Mouse (Mus musculus) C2C12 (cell line): ENCODE data around the gene Rfxank. TPM values are rescaled to one million over a fixed set of nuclear protein-coding genes. Genes with fewer than 3 reads are reported as not detected.

Experiments
- H3K27me3 ChIP-seq: one replicate; pipeline ENCODE4 v1.6.1; 2011; ENCODE audit not compliant: control insufficient read depth, insufficient read depth, insufficient read length
- H3K36me3 ChIP-seq: one replicate; pipeline ENCODE4 v1.6.1; 2011; ENCODE audit not compliant: control insufficient read depth, insufficient read depth
- H3K4me3 ChIP-seq: one replicate; pipeline ENCODE4 v1.5.1; 2011; ENCODE audit warnings: mild to moderate bottlenecking, control low read depth; ENCODE audit not compliant: poor library complexity, insufficient read depth, severe bottlenecking
- H3K79me2 ChIP-seq: one replicate; pipeline ENCODE4 v1.6.1; 2011; ENCODE audit not compliant: control insufficient read depth, insufficient read depth
- H3K79me3 ChIP-seq: one replicate; pipeline ENCODE4 v1.6.1; 2011; ENCODE audit warnings: low read depth, control low read depth
- H3ac ChIP-seq: one replicate; pipeline ENCODE3; 2011; ENCODE audit warnings: low read depth; ENCODE audit not compliant: control insufficient read depth, insufficient read length
- CEBPB ChIP-seq: IDR thresholded peaks from one replicate; pipeline ENCODE4 v1.6.1; 2011; ENCODE audit warnings: low read depth, mild to moderate bottlenecking, control low read depth, moderate library complexity
- CTCF ChIP-seq: IDR thresholded peaks from one replicate; pipeline ENCODE4 v1.5.1; 2011; ENCODE audit not compliant: control insufficient read depth, insufficient read depth, insufficient read length
- FOSL1 ChIP-seq: IDR thresholded peaks from one replicate; pipeline ENCODE4 v1.8.0; 2011; ENCODE audit warnings: mild to moderate bottlenecking, low read length; ENCODE audit not compliant: poor library complexity, insufficient read depth, severe bottlenecking
- MAX ChIP-seq: IDR thresholded peaks from one replicate; pipeline ENCODE4 v1.6.1; 2011; ENCODE audit warnings: mild to moderate bottlenecking, control low read depth
- MYOD1 ChIP-seq: IDR thresholded peaks from one replicate; pipeline ENCODE4 v1.6.1; 2011; ENCODE audit warnings: low read depth; ENCODE audit not compliant: control insufficient read depth, insufficient read length
- MYOG ChIP-seq: IDR thresholded peaks from one replicate; pipeline ENCODE4 v1.6.1; 2011; ENCODE audit not compliant: control insufficient read depth, insufficient read length; ENCODE audit errors: extremely low read depth
- USF1 ChIP-seq: IDR thresholded peaks from one replicate; pipeline ENCODE4 v1.6.1; 2011; ENCODE audit warnings: low read depth, mild to moderate bottlenecking, control low read depth, moderate library complexity
- polyA plus RNA-seq: library from polyadenylated mRNA; unstranded; fragments of >200 nt; fragmentation: generic; extraction: Trizol; gene quantifications from one replicate; pipeline ENCODE4 v1.2.1, GENCODE M21; 2012; ENCODE audit warnings: missing spikeins

The Rfxank gene
- polyA plus RNA-seq, 1 experiment: 7.9 TPM

DNA sequence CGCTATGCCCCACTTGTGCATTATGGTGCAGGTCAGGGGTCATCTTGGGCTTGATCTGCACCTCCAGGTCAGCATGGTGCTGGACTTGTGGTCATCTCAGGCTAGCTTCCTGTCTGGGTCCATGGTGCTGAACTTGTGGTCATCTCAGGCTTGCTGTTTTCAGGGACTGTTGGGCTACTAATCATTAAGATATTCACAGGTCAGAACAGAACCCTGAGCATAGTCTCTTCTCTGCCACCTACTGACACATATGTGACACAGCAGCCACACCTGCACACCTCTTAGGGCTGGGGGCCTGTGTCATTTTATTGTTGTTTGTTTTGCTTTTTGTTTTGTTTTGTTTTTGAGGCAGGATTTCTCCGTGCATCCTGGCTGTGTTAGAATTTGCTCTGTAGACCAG, 16.1 kb downstream of the Rfxank start:
- Histone ChIP-seq H3K79me2 (no peaks in the 10 kb centered on the region), H3ac (no peak overlapping the region), H3K4me3 (no peak overlapping the region), H3K79me3 (no peaks in the 10 kb centered on the region), H3K36me3 (no peaks in the 10 kb centered on the region), H3K27me3 (peaks cover 36% of the 10 kb centered on the region)
- TF ChIP-seq FOSL1 (no peak), USF1 (no peak), CTCF (no peak), CEBPB (no peak), MAX (no peak), MYOD1 (no peak), MYOG (no peak)

DNA sequence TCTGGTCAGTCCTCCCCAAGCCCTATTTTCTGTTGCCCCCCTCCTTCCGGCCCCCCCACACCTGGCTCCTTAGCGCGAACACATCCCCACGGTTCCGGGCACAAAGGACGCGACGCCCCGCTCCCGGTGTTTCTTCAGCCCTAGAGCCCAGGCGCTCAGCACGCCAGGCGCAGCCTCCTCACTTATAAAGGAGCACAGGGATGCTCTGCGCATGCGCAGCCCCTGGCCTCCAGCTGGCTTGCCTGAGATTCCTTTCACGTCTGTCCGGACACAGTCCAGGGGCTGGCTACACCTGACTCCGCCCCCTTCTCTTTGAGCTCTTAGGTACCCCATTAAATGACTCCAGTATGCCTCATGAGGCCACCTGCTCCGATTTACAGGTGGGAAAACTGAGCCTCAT, 18.3 kb downstream of the Rfxank start, which contains the start of gene Ncan:
Ncan (minus strand) TSS at position 207 of the 400 bp plus-strand sequence.
- Histone ChIP-seq H3ac (no peak within 1 kb of the TSS), H3K36me3 (no peaks in the 10 kb centered on the region), H3K79me2 (no peaks in the 10 kb centered on the region), H3K27me3 (peaks cover 44% of the 10 kb centered on the region), H3K4me3 (no peak within 1 kb of the TSS), H3K79me3 (no peaks in the 10 kb centered on the region)
- TF ChIP-seq CEBPB (no peak), MYOD1 (no peak), USF1 (no peak), MYOG (no peak), CTCF (no peak)

DNA sequence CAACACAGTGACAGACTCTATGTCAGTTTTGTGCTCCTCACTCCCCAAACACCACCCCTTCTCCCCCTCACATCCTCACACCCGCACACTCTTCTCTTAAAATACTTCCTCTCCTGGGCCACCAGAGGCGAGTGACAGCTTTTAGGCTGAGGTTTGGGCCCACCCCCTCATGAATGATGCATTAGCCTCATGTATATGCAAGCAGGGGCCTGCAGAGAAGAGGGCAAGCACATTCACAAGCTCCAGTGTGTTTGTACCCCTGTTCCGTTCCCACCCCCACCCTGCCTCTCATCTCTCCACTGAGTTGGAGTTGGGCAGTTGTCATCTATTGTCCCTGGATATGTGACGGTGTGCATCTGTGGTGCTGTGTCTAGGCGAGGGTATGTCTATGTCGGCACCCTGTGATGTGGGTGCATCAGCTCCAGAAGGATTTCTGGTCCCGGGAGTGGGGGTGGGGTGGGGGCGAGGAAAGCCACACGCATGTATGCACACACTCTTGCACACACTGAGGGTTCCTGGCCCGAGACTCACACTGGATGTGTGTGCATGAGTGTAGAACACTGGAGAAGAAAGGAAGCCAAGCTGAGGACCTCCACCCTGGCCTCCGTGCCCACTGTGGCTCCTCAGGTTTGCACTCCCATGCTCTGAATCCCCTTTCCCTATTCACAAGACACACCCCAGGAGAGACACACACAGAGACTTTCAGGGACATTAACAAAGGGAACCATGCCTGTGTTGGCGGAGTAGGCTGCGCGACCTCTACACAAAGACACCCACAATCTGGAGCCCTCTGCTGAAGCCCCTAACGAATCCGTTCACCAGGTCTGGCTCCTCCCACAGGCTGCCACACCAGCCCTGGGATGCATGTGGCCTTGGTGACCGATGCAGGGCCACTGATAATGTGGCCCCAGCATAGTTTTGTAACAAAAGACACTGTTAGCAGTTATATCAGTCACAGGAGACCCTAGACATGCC, 19.9 kb downstream of the Rfxank start:
- Histone ChIP-seq H3K27me3 (peaks cover 43% of the 10 kb centered on the region), H3K79me3 (no peaks in the 10 kb centered on the region), H3K36me3 (no peaks in the 10 kb centered on the region), H3ac (no peak overlapping the region), H3K79me2 (no peaks in the 10 kb centered on the region), H3K4me3 (no peak overlapping the region)
- no peak for TF ChIP-seq CTCF

DNA sequence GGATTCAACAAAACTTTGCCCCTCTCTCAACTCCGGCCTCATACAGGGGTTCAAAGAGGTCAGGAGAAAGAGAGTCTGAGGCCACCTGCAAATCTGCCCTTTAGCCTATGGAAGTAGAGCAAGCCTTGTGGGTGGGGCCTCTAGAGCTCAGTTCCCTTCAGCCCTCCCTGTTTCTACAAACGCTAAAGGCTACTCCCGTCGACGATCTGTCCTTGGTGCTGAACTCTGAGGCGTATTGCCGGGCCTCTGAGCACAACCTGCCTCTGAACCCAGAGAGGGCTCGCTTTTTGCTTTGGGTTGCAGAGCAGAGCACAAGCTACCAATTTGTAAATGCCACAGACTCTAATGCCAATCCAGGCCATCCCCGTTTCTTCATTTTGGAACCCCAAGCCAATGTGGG, 21.3 kb downstream of the Rfxank start:
- Histone ChIP-seq H3K27me3 (peaks cover 50% of the 10 kb centered on the region), H3ac (no peak overlapping the region), H3K4me3 (no peak overlapping the region), H3K79me2 (no peaks in the 10 kb centered on the region), H3K79me3 (no peaks in the 10 kb centered on the region), H3K36me3 (no peaks in the 10 kb centered on the region)
- TF ChIP-seq MYOD1: no peak
- no peak for TF ChIP-seq CEBPB
- no peak for TF ChIP-seq USF1
- TF ChIP-seq MAX: no peak
- TF ChIP-seq MYOG: no peak
- no peak for TF ChIP-seq FOSL1
- no peak for TF ChIP-seq CTCF

DNA sequence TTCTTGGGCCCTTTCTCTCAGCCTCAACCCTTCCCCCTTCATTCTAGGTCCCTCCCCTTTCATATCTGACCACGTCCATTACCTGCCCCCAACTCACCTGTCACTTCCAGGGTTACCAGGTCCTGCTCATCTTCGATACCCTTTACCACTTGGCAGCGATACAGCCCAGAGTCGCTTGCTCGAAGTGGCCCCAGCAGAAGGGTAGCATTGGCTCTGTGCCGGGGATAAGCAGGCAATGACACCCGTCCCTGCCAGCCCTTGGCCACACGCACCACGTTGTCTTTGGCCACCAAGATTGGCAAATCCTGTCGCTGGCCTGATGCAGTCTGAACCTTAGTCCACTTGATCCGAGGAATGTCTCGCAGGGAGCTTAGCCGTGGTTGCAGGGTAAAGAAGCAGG, 24.1 kb downstream of the Rfxank start:
- no peaks in the 10 kb centered on the region for H3K36me3 ChIP-seq
- H3K79me3 ChIP-seq: no peaks in the 10 kb centered on the region
- no peak overlapping the region for H3K4me3 ChIP-seq
- TF ChIP-seq MYOG (no peak), MAX (no peak)
- no peaks in the 10 kb centered on the region for H3K79me2 ChIP-seq
- no peak overlapping the region for H3ac ChIP-seq
- H3K27me3 ChIP-seq: peaks cover 72% of the 10 kb centered on the region

DNA sequence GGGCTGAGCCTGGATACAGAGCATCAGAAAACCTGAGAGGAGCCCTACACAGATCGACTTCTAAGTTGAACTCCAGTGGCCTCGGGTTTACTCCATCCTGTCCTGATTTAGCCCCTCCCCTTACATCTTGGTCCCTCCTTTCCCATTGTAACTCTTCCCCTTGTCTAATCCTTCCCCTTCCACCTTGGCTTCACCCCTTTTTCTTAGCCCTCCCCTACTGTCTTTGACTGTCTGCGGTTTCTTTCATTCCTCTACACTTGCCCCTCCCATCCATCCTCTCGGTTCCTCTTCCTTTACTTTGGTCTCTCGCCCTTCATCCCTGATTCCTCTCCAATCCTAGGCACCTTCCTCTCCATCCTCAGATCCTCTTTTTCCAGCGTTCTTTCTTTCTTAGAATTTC, 24.5 kb downstream of the Rfxank start:
- Histone ChIP-seq H3K79me3 (no peaks in the 10 kb centered on the region), H3K27me3 (peaks cover 72% of the 10 kb centered on the region), H3ac (no peak overlapping the region), H3K4me3 (no peak overlapping the region), H3K36me3 (no peaks in the 10 kb centered on the region), H3K79me2 (no peaks in the 10 kb centered on the region)
- TF ChIP-seq USF1 (no peak), MYOD1 (no peak), CEBPB (no peak), MAX (no peak), CTCF (no peak), MYOG (no peak), FOSL1 (no peak)
